Mouse (Mus musculus): ENCODE data around the gene Agrp. TPM values are rescaled to one million over a fixed set of nuclear protein-coding genes. Genes with fewer than 3 reads are reported as not detected.

The Agrp gene
- polyA plus RNA-seq, 1 experiment = not detected

DNA sequence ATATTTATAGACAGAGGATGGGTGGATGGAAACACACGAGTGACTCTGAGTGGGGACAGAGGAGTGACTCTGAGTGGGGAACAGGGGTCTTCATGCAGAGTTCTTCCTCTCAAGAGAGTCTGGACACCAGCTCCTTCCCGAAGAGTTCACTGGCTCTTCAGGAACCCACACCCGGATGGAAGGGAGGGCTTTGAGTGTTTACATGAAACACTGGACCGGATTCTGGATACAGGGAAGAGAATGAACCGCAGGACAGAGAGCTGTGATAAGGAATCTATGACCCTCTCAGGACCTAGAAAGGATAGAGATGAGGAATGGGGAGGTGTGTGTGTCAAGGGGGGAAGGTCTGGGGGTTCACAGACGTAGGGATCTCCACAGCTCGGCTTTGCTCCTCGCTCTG lies 119.8 kb downstream of the Agrp start:
- no peak overlapping the region for H3K27ac ChIP-seq (replicated peaks; ENCODE audit: low read depth, low read length)
- no peak overlapping the region for H3K4me3 ChIP-seq (ENCODE audit: insufficient read depth, low read depth, low read length)
- peaks cover 8% of the 10 kb centered on the region; the same call in 1 of the 2 replicates for H3K4me1 ChIP-seq (ENCODE audit: control insufficient read depth, insufficient read depth, insufficient read length, low read length)

Other genes with a start within 250 kb of the Agrp start
- not detected in 2 replicates for gene Kctd19, start 223.9 kb downstream of the Agrp start, polyA plus RNA-seq (2012; ENCODE audit: insufficient read depth, insufficient read length, missing spikeins)
- 0.88 and 1.0 TPM in 2 replicates for gene Lrrc36, start 223.8 kb downstream of the Agrp start, polyA plus RNA-seq (2012; ENCODE audit: insufficient read depth, insufficient read length, missing spikeins)
- 29.6 and 45.2 TPM in 2 replicates for gene Tppp3, start 165.9 kb downstream of the Agrp start, polyA plus RNA-seq (2012; ENCODE audit: insufficient read depth, insufficient read length, missing spikeins)
- gene Zdhhc1, start 140.5 kb downstream of the Agrp start, polyA plus RNA-seq (2012; ENCODE audit: insufficient read depth, insufficient read length, missing spikeins) = 8.7 and 10.2 TPM in 2 replicates
- gene Hsd11b2, start 118.6 kb downstream of the Agrp start, polyA plus RNA-seq (2012; ENCODE audit: insufficient read depth, insufficient read length, missing spikeins) = not detected in 2 replicates
- 52.7 and 65.1 TPM in 2 replicates for gene Atp6v0d1, start 71.3 kb downstream of the Agrp start, polyA plus RNA-seq (2012; ENCODE audit: insufficient read depth, insufficient read length, missing spikeins)
- gene Ripor1, start 32.1 kb downstream of the Agrp start, polyA plus RNA-seq (2012; ENCODE audit: insufficient read depth, insufficient read length, missing spikeins) = 13.4 and 14.4 TPM in 2 replicates
- 18.5 and 22.9 TPM in 2 replicates for gene Ctcf, start 825 bp downstream of the Agrp start, polyA plus RNA-seq (2012; ENCODE audit: insufficient read depth, insufficient read length, missing spikeins)
- not detected in 2 replicates for gene Carmil2, start 48.9 kb upstream of the Agrp start, polyA plus RNA-seq (2012; ENCODE audit: insufficient read depth, insufficient read length, missing spikeins)
- gene Acd, start 63.7 kb upstream of the Agrp start, polyA plus RNA-seq (2012; ENCODE audit: insufficient read depth, insufficient read length, missing spikeins) = 12.3 and 15.9 TPM in 2 replicates
- 10.2 and 10.6 TPM in 2 replicates for gene Pard6a, start 63.8 kb upstream of the Agrp start, polyA plus RNA-seq (2012; ENCODE audit: insufficient read depth, insufficient read length, missing spikeins)
- 0.87 TPM in 1 of 2 replicates, not detected in the other for gene 4933405L10Rik, start 70.3 kb upstream of the Agrp start, polyA plus RNA-seq (2012; ENCODE audit: insufficient read depth, insufficient read length, missing spikeins)
- 0.52 TPM in 1 of 2 replicates, not detected in the other for gene Enkd1, start 70.8 kb upstream of the Agrp start, polyA plus RNA-seq (2012; ENCODE audit: insufficient read depth, insufficient read length, missing spikeins)
- 4.0 and 4.1 TPM in 2 replicates for gene Gfod2, start 121.3 kb upstream of the Agrp start, polyA plus RNA-seq (2012; ENCODE audit: insufficient read depth, insufficient read length, missing spikeins)
- gene Ranbp10, start 190.0 kb upstream of the Agrp start, polyA plus RNA-seq (2012; ENCODE audit: insufficient read depth, insufficient read length, missing spikeins) = 7.5 and 7.6 TPM in 2 replicates
- gene Tsnaxip1, start 190.3 kb upstream of the Agrp start, polyA plus RNA-seq (2012; ENCODE audit: insufficient read depth, insufficient read length, missing spikeins) = not detected in 2 replicates
- 1.4 and 3.5 TPM in 2 replicates for gene Cenpt, start 215.9 kb upstream of the Agrp start, polyA plus RNA-seq (2012; ENCODE audit: insufficient read depth, insufficient read length, missing spikeins)
- 9.3 and 15.4 TPM in 2 replicates for gene Thap11, start 217.7 kb upstream of the Agrp start, polyA plus RNA-seq (2012; ENCODE audit: insufficient read depth, insufficient read length, missing spikeins)
- gene Nutf2, start 223.2 kb upstream of the Agrp start, polyA plus RNA-seq (2012; ENCODE audit: insufficient read depth, insufficient read length, missing spikeins) = 5.0 TPM in 1 of 2 replicates, not detected in the other
- 6.2 and 8.6 TPM in 2 replicates for gene Edc4, start 243.5 kb upstream of the Agrp start, polyA plus RNA-seq (2012; ENCODE audit: insufficient read depth, insufficient read length, missing spikeins)

Measured in brown adipose tissue, adult 24 weeks (tissue).